Mouse (Mus musculus) cerebellum, adult 9-10 months (tissue): ENCODE measurements at regions not wholly inside any gene's neighbourhood (a gene's known extent, or its start where the extent isn't known, plus 50 kb on each side); places are given as distances from the start of the nearest gene placed in this dataset.

ENCODE experiments used
- DNase-seq: peaks from one replicate; pipeline ENCODE4 v3.0.0; 2022

DNA sequence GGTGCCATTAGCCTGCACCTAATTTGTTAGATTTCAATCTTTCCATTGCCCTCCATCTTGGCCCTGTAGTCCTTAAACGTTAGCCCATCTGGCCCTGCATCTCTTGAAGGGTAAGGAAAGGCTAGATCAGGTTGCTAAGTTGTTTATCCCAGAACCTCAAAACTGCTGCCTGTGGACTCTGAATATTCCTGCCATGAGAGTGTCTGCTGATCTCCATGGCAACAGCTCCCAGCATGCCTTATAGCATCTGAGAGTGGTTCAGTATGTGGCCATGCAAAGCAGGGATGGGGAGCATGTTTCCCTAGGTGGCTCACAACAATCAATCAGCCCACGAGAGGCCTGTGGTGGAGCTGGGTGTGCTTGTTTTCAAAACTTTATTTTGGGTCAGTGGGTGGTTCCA lies 346.3 kb downstream of the Rps24 start:
- no peak for DNase-seq

DNA sequence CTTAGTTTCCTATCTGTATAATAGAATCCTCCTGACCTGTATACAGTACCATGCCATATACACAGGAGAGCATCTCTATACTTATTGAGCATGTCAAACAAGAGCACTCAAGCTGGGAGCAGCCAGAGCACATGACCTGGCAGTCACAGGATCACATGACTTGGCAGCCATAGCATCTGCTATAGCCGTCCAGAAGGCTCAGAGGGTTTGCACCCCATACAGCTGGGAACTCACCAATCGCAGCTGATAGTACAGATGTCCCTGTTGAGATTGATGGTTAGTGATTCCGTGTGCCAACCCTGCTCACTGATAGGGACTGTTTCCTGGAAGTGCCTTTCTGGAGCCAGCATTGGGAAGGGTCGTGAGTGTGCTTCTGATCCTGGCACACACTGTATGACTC lies 351.3 kb downstream of the Rps24 start:
- DNase-seq: no peak

GRCm38 (mm10) chr14:24839056-24839455 lies 352.1 kb downstream of the Rps24 start:
- DNase-seq: no peak

DNA sequence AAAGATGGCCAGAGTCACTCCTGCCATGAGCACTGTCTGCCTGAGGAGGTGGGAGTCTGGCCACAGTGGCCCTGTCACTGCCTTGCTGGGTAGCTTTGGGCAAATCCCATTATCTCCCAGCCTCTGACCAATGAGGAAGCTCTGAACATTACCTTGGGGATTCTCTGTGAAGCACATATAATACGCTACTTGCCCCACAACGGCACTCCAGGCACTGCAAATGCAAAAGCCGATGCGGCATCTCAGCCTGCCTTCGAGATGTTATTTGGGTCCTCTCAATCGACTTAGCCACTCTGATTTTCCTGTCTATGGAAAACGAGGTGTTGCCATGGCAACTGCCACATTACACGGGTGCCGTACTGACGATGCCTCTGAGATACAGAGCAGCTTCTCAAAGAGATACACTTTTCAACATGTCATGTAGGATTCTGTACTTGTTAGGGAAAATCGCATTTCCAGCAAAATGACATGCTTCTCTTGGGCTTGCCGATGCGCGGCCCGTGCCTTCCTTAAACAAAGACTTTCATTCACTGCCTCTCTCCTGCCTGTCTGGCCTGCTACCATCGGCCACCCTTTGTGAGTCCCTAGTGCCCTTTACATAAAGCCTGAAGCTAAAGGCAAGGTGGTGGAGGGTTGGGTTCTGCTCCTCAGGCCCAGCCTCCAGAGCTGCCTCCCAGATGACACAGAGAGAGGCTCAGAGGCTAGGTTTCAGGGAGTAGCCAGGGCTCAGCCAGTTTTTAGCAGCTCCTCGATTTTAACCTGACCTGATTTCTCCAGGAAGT lies 355.0 kb downstream of the Rps24 start:
- peak; percentile 51 for DNase-seq

GRCm38 (mm10) chr14:24843626-24844025 lies 356.7 kb downstream of the Rps24 start:
- DNase-seq: no peak

DNA sequence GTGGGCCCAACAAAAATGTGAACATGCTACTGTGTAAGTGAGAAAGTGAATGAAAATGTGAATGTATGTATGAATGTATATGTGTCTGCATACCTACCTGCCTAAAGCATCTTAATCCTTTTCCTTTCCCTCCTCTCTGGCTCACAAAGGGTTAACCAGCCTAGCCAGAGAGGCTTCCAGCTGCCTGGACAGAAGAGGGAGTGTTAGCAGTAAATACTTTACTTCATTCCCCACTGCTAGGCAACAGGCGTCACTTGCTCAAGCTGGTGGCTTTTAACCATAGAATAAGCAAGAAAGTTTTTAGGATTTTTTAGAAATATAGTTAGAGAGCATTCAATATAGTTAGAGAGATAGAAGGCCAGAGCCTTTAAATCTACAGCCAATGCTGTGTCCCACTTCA lies 363.6 kb downstream of the Rps24 start:
- no peak for DNase-seq

GRCm38 (mm10) chr14:24854459-24854858 lies 367.5 kb downstream of the Rps24 start:
- no peak for DNase-seq

DNA sequence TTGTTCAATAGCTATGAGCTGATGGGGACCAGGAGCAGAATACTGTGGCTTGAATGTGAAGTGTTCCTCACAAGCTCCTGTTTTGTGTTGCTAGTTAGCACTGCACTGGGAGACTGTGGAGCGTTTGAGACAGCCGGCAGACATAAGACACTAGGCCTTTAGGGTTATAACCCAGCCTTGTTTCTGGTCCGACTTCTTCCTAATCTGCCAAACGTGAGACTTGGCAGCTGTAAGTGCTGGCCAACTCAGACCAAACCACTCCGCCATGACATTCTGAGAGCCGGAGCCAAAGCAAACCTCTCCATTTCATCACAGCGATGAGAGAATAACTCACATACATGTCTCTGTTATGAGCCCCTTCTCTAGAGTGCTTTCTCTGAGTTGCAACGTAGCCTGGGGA lies 375.2 kb downstream of the Rps24 start:
- DNase-seq: no peak

DNA sequence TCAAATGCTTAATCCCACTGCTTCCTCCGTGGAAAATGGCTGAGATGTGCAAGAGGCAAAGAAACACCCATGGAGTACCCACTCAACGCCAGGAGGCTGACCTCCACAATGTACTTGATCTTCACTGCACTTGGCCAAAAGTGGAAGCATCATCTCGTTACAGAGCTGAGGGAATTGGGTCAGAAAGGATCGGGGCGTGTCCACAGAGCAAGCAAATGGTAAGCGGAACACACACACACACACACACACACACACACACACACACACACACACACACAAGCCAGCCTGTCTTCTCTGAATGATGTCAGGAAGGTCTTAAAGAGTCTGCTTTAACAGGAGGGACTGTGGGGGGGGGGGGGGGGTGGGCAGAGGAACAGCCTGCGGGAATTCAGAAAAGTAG lies 375.7 kb downstream of the Rps24 start:
- DNase-seq: no peak

GRCm38 (mm10) chr14:24863116-24863515 lies 376.2 kb downstream of the Rps24 start:
- DNase-seq: no peak

DNA sequence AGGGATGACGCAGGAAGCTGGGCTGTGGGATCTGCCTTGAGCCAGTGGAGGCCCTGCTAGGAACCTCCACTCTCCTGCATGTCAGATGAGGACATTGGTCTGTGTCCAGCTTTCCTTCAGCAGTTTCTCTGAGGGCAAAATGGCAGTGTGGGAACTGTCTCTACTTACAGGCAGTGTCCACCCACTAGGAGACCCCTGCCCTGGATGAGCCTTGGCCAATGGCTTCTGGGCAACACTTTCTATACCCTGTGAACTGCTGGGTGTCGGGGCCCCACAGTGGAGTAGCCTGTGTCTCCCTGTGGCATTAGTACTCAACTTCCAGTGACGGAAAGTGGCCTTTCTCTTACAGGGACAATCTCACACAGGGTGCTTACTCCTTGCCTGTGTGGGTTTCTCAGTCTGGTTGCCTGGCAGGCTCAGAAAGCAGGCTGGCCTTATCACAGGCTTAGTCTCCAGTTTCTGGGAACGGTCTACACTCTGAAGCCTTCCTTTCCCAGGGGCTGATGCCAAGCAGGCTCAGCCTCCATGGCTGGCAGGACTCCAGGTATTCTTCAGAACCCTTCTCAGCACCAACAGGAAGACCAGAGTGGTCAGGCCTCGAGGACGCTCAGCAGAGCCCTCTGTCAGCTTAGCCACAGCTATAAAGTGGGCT lies 378.8 kb downstream of the Rps24 start:
- DNase-seq: no peak

GRCm38 (mm10) chr14:24867816-24868215 lies 380.9 kb downstream of the Rps24 start:
- no peak for DNase-seq

- DNase-seq: no peak
These were observed 381.8 kb downstream of the Rps24 start for GRCm38 (mm10) chr14:24868756-24869155.

DNA sequence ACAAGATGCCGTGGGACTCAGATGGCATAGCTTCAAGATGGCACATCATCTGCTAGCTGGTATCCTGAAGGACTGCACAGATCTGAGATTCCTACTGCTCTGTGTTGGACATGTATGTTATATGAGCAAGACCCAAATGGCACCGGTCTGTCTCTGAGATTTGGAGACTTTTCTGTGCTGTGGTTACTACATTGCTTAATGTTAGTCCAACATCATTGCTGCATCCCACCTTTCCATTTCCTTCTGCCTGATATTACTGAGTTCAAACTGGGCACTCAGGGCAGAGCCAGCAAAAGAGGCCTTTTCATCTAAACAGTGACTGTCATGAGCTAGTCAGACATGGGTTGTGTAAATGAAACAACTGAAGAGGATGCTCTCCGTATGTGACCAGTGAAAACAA lies 383.3 kb downstream of the Rps24 start:
- no peak for DNase-seq

DNA sequence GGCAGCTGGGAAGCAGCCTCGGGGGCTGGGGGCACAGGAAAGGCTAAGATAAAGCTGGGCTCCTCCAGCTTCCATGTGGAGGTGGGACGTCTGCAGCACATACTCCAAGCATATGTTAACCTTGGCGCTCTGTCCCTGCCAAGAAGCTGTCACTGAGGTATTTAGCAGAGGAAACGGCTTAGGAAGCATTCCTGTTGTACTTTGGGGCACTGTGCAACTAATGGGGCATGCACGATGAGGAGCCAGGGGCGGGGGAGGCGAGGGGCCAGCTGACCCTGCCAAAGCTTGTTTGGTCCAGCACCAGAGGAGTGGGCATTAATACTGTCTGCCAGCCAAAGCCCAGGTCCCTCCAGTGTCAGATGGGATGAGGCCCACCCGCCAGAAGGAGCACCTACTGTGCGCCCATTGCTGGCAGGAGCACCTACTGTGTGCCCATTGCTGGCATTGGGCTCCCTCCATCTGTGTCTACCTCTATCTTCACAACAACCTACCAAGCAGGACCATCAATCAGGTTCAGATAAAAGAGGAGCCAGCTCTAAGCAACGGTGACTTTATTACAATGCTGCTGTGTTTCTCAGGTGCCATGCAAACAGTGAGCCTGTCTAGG lies 384.6 kb downstream of the Rps24 start:
- peak; percentile 27 for DNase-seq

GRCm38 (mm10) chr14:24872931-24873330 lies 386.0 kb downstream of the Rps24 start:
- DNase-seq: no peak

DNA sequence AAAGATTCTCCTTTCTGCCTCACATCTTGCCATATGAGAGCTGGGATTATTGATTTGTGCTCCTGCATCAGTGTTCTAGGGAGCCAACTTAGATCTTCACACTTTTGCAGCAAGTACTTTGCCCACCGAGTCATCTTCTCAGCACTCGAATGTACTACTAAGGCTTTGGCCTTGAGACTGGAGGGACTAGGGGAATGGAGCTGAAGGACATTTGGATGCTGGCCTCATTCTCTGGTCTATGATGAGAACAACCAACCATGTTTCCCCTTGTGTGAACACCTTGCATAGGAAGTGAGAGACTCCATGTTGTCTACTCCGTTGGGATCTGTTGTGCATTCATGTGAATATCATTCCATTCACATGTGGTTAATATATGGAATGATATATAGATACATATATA lies 386.5 kb downstream of the Rps24 start:
- DNase-seq: no peak

DNA sequence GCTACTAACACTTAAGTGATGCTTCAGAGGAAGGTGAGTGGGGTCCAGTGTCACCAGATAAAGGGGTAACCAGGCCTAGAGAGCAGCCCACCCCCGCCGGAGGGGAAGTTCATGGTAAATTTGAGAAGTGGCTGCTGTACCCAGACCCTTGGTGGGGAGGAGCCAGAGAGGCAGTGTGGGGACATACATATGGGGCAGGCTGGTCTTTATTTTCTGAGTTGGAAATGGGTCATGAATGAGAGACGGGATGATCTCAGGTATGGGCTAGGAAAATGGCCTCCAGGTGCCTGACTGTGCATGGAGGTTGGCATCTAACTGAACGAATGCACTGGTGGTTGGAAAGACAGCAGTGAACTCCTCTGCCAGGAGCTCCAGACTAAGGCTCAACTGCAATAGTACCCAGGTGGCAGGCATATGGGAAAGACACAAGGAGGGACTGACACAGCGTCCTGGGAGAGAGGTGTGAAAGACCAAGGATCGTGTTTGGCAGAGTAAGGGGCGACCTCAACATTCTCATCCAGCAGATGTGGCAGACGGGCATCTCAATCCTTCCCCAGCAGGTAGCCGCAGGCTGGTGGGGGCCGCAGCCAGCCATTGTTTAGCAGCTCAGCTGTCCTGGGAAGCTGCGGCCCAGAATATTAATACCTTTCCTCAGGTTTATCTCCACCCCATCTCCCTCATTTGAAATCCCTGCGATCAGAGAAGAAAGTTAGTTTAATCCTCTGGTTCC lies 387.7 kb downstream of the Rps24 start:
- DNase-seq: no peak

DNA sequence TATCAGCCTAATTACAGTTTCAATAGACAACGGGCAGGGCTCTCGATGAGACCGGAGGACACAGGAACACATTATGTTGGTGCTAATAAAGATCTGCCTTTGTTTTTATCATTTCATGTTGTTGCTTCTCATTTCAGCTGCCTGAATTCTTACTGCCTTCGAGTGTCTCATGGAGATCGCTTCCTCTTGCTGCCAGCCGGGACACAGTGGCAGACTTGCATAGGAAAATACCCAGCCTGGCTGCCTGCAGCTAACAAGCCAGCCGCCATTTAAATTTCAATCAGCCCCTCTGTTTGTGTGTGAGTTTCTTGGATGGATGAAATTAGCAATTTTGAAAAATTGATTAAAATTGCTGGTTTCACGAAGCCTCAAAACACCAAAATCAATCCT lies 388.2 kb downstream of the Rps24 start:
- DNase-seq: no peak

DNA sequence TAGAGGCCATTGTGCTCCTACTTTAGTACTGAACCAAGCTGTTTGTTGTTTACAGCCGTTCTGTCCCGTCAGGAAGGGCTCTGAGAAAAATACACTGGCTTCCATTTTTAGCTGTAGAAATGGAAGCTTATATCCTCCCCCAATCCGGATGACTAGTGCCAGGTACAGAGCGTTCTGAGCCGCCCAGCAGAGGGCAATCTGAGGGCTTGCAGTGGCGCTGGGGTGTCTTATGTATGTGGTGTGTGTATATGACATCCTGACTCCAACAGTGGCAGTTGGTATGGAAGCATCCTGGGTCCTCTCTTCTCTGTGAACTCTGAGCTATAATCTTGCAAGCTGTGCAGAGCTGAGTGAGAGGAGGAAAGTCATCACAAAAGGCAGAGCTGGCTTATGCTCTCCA lies 389.0 kb downstream of the Rps24 start:
- DNase-seq: no peak

DNA sequence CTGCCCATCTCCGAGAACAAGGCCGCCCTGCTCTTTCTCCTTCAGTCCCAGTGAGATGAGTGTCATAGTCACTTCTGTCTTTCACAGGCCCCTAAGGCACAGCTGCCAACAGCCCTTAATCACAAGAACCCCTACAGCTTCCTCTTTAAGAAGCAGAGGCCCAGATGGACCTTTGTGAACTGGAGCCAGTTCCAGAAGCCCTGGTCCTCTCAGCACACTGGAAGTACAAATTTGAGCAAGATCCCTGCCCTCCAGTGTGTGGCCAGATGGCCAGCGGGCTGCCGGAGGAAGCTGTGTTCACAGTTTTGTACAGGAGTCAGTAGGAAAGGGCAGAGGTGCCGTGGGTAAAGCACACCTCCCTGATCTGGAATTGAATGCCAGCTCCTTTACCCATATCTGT lies 389.6 kb downstream of the Rps24 start:
- DNase-seq: no peak

GRCm38 (mm10) chr14:24877853-24878252 lies 390.9 kb downstream of the Rps24 start:
- no peak for DNase-seq

DNA sequence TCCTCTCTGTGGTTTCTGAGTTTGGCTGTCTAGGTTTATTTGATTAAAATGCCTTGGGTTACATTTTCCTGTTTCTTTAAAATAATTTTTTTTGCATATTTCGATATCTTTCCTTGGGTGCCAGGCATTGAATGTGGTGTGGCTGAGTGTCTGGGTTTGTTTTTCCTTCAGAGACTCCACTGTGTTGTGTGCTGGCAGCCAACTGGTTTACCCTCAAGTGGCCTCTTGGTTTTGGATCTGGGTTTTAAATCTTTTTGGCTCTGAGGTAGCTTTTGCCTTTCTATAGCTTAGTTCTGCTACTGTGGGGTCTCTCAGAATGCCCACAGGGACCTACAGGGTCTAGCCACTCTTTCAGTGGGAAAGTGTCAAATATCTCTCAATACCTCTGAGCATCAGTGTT lies 399.2 kb downstream of the Rps24 start:
- DNase-seq: no peak
